Mouse (Mus musculus) adrenal gland, postnatal 0 days (tissue): ENCODE data around the gene Wscd1. TPM values are rescaled to one million over a fixed set of nuclear protein-coding genes. Genes with fewer than 3 reads are reported as not detected.

ENCODE experiments used
- polyA plus RNA-seq: library from polyadenylated mRNA; unstranded; fragments of >200 nt; fragmentation: Nextera tagmentation; extraction: Ambion mirVana; gene quantifications from 2 replicates; pipeline ENCODE4 v1.2.1, GENCODE M21; 2015

Gene Wscd1
- polyA plus RNA-seq = 1.8 and 3.6 TPM in 2 replicates

GRCm38 (mm10) chr11:71749671-71750070, at the start of gene Wscd1:
Wscd1 (plus strand) TSS chr11:71749920.

